Mouse (Mus musculus): ENCODE data around the gene Lamc2.

- no peak for TF ChIP-seq CTCF (IDR thresholded peaks at IDR 0.05; ENCODE audit: insufficient read depth, low read length)
- TF ChIP-seq POLR2A (IDR thresholded peaks at IDR 0.05; ENCODE audit: borderline replicate concordance, extremely low read depth, low read depth, low read length) = no peak
These were observed 46.0 kb downstream of the Lamc2 start for GRCm38 (mm10) chr1:153140265-153140664.

Data from lung, adult 2 months (tissue).